Mouse (Mus musculus) G1E (cell line): ENCODE measurements around the gene Fat4. TPM values are rescaled to one million over a fixed set of nuclear protein-coding genes. Genes with fewer than 3 reads are reported as not detected.

Experiments
- ATAC-seq: 2 replicates; pipeline ENCODE4 v1.8.0; 2016; ENCODE audit warnings: mild to moderate bottlenecking; ENCODE audit not compliant: insufficient number of reproducible peaks, poor library complexity, low FRiP score, severe bottlenecking; ENCODE audit errors: extremely low read depth
- DNase-seq: peaks from one replicate; pipeline ENCODE4 v3.0.0; 2012; ENCODE audit warnings: low spot score
- H3K27me3 ChIP-seq: 2 replicates; pipeline ENCODE4 v1.6.1; 2012; ENCODE audit warnings: mild to moderate bottlenecking, low read length, inconsistent platforms; ENCODE audit not compliant: insufficient read depth
- H3K36me3 ChIP-seq: replicated peaks from 2 replicates; pipeline ENCODE3; 2012; ENCODE audit warnings: mild to moderate bottlenecking, inconsistent platforms
- H3K4me1 ChIP-seq: 2 replicates; pipeline ENCODE4 v1.6.1; 2012; ENCODE audit warnings: low read depth, low read length, inconsistent platforms, mixed read lengths; ENCODE audit not compliant: insufficient read depth
- H3K4me3 ChIP-seq: 2 replicates; pipeline ENCODE4 v1.5.1; 2012; ENCODE audit warnings: low read depth, mild to moderate bottlenecking, inconsistent platforms, low read length, moderate library complexity, mixed read lengths
- H3K9me3 ChIP-seq: replicated peaks from 2 replicates; pipeline ENCODE4 v1.6.1; 2012; ENCODE audit warnings: inconsistent platforms
- CTCF ChIP-seq: IDR thresholded peaks from 2 replicates; pipeline ENCODE4 v1.5.1; 2012; ENCODE audit warnings: low read depth, low read length, inconsistent platforms, mixed read lengths
- GATA1 ChIP-seq: IDR thresholded peaks from 2 replicates; pipeline ENCODE4 v1.6.1; 2012; ENCODE audit warnings: borderline replicate concordance, low read length, inconsistent platforms, mixed read lengths
- GATA2 ChIP-seq: IDR thresholded peaks from 2 replicates; pipeline ENCODE4 v1.6.1; 2012; ENCODE audit warnings: low read depth, low read length, inconsistent platforms, borderline replicate concordance
- POLR2AphosphoS5 ChIP-seq: IDR thresholded peaks from 2 replicates; pipeline ENCODE4 v1.6.1; 2012; ENCODE audit warnings: low read depth, low read length, inconsistent platforms; ENCODE audit not compliant: insufficient replicate concordance
- TAL1 ChIP-seq: conservative IDR thresholded peaks from 2 replicates; pipeline ENCODE4 v1.6.1; 2012; ENCODE audit warnings: low read depth, low read length, inconsistent platforms, mixed read lengths
- polyA plus RNA-seq: library from polyadenylated mRNA; stranded (reverse); fragments of >175 nt; gene quantifications from 2 replicates; pipeline ENCODE4 v1.2.3, GENCODE M21; 2012
- total RNA-seq, 2 experiments: library from RNA; stranded (forward) in 1 of 2; stranded (reverse) in 1 of 2; fragments of 200-1000 nt in 1 of 2; fragments of >200 nt in 1 of 2; fragmentation: Nextera tagmentation in 1 of 2; gene quantifications; 2 replicates each; pipeline ENCODE4 v1.2.3; 2014 to 2017

Gene Fat4
- total and polyA plus RNA-seq, 3 experiments: 0.22 TPM; not detected in 2

GRCm38 (mm10) chr3:38892791-38893224, 6.1 kb downstream of the Fat4 start:
- Histone ChIP-seq H3K4me1 (no peaks in the 10 kb centered on the region), H3K4me3 (no peak overlapping the region), H3K27me3 (no peaks in the 10 kb centered on the region), H3K9me3 (peaks cover 45% of the 10 kb centered on the region), H3K36me3 (no peaks in the 10 kb centered on the region)
- TF ChIP-seq GATA2 (no peak), CTCF (no peak), POLR2AphosphoS5 (no peak), TAL1 (no peak), GATA1 (no peak)
- DNase-seq: no peak
- ATAC-seq: no peak

DNA sequence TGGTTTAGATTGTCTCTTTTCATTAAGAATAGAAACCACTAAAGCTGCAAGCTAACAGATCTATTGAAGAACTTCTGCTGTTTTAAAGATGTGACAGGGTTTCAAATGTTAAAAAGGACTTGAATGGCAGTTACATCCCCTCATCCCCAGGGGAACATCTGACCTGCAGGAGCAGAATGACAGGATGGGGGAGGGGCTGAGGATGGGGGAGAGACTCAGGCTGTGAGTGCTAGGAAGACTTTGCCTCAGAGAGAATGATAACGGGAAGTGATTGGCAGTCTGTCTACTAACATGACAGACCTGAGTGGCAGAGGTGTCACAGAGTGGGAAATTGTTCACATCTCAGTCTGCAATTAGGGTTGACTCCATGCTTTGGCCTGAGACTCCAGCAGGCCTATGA, 14.1 kb downstream of the Fat4 start:
- H3K4me3 ChIP-seq: no peak overlapping the region

GRCm38 (mm10) chr3:38906832-38907231, 20.1 kb downstream of the Fat4 start:
- TF ChIP-seq GATA1 (no peak), CTCF (no peak), POLR2AphosphoS5 (no peak), GATA2 (no peak)
- no peaks in the 10 kb centered on the region for H3K27me3 ChIP-seq
- no peak overlapping the region for H3K4me3 ChIP-seq
- ATAC-seq (no peak), DNase-seq (no peak)
- H3K9me3 ChIP-seq: peaks cover 7% of the 10 kb centered on the region
- no peaks in the 10 kb centered on the region for H3K36me3 ChIP-seq
- H3K4me1 ChIP-seq: no peaks in the 10 kb centered on the region

More for the DNA sequence above, 14.1 kb downstream of the Fat4 start:
- DNase-seq: no peak
- peaks cover 17% of the 10 kb centered on the region for H3K9me3 ChIP-seq
- TF ChIP-seq GATA2 (no peak), POLR2AphosphoS5 (no peak), TAL1 (no peak)
- H3K27me3 ChIP-seq: no peaks in the 10 kb centered on the region
- H3K4me1 ChIP-seq: no peaks in the 10 kb centered on the region
- H3K36me3 ChIP-seq: no peaks in the 10 kb centered on the region
- ATAC-seq: no peak

DNA sequence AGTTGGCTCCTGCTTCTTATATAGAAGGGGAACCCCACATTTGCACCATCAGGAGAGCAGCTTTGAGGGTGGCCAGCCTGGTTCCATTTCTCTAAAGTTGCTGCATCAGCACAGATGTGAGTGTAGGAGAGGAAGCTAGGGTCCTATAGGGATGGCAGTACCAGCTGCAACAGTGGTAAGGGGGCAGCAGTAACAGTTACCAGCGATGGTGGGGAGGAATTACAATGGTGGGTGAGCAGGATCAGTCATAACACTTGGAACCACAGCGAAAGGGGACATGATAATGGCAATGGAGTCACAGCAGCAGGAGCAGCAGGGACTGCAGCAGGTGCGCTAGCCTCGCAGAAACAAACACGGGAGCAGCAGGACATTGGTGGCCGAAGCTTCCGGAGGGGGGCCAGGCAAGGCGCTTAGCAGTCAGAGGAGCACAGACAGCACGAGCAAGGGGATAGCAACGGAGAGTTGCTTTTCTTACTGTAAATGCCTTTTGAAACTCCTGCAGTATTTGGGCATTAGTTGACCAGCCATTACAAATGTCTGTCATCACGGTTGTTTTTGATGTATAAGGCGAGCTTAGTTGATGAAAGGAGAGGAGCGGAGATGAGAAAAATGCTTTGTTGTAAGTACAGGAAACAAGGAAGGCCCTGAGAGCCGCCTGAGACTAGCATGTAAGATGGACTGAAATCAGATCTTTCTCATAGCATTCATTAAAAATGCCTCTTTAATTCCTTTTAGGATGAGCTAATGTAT, 21.1 kb downstream of the Fat4 start:
- Histone ChIP-seq H3K36me3 (no peaks in the 10 kb centered on the region), H3K4me3 (no peak overlapping the region), H3K27me3 (no peaks in the 10 kb centered on the region), H3K9me3 (peaks cover 4% of the 10 kb centered on the region), H3K4me1 (no peaks in the 10 kb centered on the region)
- DNase-seq (no peak), ATAC-seq (no peak)
- no peak for TF ChIP-seq TAL1
- TF ChIP-seq GATA2: no peak
- no peak for TF ChIP-seq CTCF
- no peak for TF ChIP-seq GATA1
- no peak for TF ChIP-seq POLR2AphosphoS5

DNA sequence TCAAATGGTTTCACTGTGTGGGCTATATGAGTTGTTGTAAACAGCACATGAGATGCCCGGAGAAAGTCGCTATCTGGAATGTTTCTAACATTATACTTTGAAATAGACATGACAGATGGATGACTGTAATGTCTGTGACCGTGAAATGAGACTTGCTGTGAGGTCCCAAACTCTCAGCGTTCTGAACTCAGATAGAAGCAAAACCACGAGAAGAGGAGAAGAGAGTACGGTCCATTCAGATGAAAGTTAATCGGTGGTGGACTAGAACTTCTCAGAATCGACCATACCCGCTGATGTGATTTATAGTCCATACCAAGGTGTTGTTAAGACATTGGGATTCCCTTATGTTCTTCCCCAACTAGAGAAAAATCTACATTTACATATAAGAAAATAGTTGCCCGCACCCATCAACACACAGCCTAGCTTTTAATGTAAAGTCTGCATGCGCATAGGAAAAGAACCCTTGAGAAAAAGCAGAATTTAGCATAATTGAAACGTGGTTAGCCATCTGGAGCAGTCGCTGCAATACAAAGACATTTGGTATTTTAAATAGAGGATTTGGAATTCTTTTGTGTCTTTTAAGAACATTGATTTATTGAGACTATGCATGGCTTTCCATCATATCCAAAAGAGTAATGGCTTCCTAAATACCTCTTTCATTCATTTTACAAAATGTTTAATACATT, 21.8 kb downstream of the Fat4 start:
- ATAC-seq: no peak
- no peaks in the 10 kb centered on the region for H3K27me3 ChIP-seq
- TF ChIP-seq POLR2AphosphoS5 (no peak), GATA2 (no peak), TAL1 (no peak), CTCF (no peak), GATA1 (no peak)
- no peaks in the 10 kb centered on the region for H3K4me1 ChIP-seq
- H3K9me3 ChIP-seq: peaks cover 4% of the 10 kb centered on the region
- H3K4me3 ChIP-seq: no peak overlapping the region
- DNase-seq: no peak
- no peaks in the 10 kb centered on the region for H3K36me3 ChIP-seq

- Histone ChIP-seq H3K9me3 (peaks cover under 1% of the 10 kb centered on the region; the same call in 1 of the 2 replicates), H3K4me3 (no peak overlapping the region), H3K27me3 (no peaks in the 10 kb centered on the region), H3K4me1 (no peaks in the 10 kb centered on the region), H3K36me3 (no peaks in the 10 kb centered on the region)
- ATAC-seq: no peak
- TF ChIP-seq CTCF (no peak), GATA1 (no peak), TAL1 (no peak), POLR2AphosphoS5 (no peak), GATA2 (no peak)
- DNase-seq: no peak
Measured at GRCm38 (mm10) chr3:38912768-38913487, 26.2 kb downstream of the Fat4 start.
